Mouse (Mus musculus): ENCODE measurements at regions not wholly inside any gene's neighbourhood (a gene's known extent, or its start where the extent isn't known, plus 50 kb on each side); places are given as distances from the start of the nearest gene placed in this dataset.
A peak's percentile ranks its signal among the peaks of the same experiment; 100 is the strongest.

- no peak overlapping the region for H3K9ac ChIP-seq (ENCODE audit: low read depth, low read length)
- ATAC-seq (replicated peaks; ENCODE audit: low FRiP score, low read depth) (no peak), DNase-seq (ENCODE audit: low spot score) (peak; percentile 25)
- H3K36me3 ChIP-seq (ENCODE audit: insufficient read depth, low read length), result no peaks in the 10 kb centered on the region
- no peak overlapping the region for H3K4me2 ChIP-seq (ENCODE audit: low read length)
- H3K4me3 ChIP-seq (replicated peaks; ENCODE audit: low read depth, low read length), result no peak overlapping the region
- no peak overlapping the region for H3K27ac ChIP-seq
- H3K27me3 ChIP-seq (ENCODE audit: insufficient read depth, low read length), result no peaks in the 10 kb centered on the region
- no peaks in the 10 kb centered on the region for H3K9me3 ChIP-seq (replicated peaks; ENCODE audit: low read length)
- WGBS, result 53% methylated on average over 17 of the region's 17 CpGs
- TF ChIP-seq CTCF (IDR thresholded peaks at IDR 0.05; ENCODE audit: low read depth), result no peak
- H3K4me1 ChIP-seq (replicated peaks; ENCODE audit: insufficient read depth, low read length), result peaks cover 4% of the 10 kb centered on the region; the same call in 1 of the 2 replicates
These were observed 179.2 kb upstream of the Ankrd50 start for GRCm38 (mm10) chr3:38663670-38664494.

DNA sequence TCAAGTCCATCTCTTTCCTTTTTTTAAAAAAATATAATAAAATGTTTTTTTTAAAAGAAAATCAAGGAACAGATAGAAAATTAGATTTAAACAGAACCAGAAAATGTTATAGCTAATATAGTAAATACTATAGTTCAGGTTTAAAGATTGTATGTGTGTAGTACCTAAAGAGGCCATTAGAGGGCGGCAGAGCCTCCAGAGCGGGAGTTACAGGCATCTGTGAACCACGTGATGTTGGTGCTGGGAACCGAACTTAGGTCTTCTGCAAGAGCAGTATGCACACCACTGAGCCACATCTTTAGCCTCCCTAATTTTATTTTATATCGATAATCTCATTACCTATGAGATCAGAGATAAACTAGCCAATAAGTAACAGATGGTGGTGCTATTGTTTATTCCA, 178.4 kb upstream of the Ankrd50 start:
- peak; percentile 57 for TF ChIP-seq CTCF (IDR thresholded peaks at IDR 0.05; ENCODE audit: low read depth)
- WGBS, result 83% methylated on average over 5 of the region's 5 CpGs
- Histone ChIP-seq H3K4me1 (replicated peaks; ENCODE audit: insufficient read depth, low read length) (peaks cover 4% of the 10 kb centered on the region; the same call in 1 of the 2 replicates), H3K9me3 (replicated peaks; ENCODE audit: low read length) (no peaks in the 10 kb centered on the region), H3K4me2 (ENCODE audit: low read length) (no peak overlapping the region), H3K27me3 (ENCODE audit: insufficient read depth, low read length) (no peaks in the 10 kb centered on the region), H3K9ac (ENCODE audit: low read depth, low read length) (no peak overlapping the region), H3K4me3 (replicated peaks; ENCODE audit: low read depth, low read length) (no peak overlapping the region), H3K27ac (no peak overlapping the region), H3K36me3 (ENCODE audit: insufficient read depth, low read length) (no peaks in the 10 kb centered on the region)
- ATAC-seq (replicated peaks; ENCODE audit: low FRiP score, low read depth) (no peak), DNase-seq (ENCODE audit: low spot score) (no peak)

DNA sequence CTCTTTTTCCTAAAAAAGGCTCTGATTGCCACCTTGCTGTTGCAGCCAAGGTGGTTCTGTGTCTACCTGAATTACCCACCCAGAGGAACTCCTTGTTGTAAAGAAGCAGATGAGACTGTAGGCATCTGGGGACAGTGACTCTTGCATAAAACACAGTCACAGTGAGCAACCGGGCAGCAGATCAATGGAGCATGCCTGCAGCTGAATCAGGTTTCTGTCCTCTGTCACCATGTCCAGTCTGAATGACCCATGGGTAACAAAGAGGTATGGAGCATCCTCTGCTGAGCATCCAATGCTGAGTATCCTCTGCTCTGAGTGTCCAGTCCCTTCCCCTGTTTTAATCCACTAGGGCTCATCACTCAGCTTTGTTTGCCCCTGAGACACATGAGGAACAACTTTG, 172.1 kb upstream of the Ankrd50 start:
- DNase-seq (ENCODE audit: low spot score) (no peak), ATAC-seq (replicated peaks; ENCODE audit: low FRiP score, low read depth) (no peak)
- Histone ChIP-seq H3K27me3 (ENCODE audit: insufficient read depth, low read length) (no peaks in the 10 kb centered on the region), H3K9ac (ENCODE audit: low read depth, low read length) (no peak overlapping the region), H3K36me3 (ENCODE audit: insufficient read depth, low read length) (no peaks in the 10 kb centered on the region), H3K4me3 (replicated peaks; ENCODE audit: low read depth, low read length) (no peak overlapping the region), H3K4me2 (ENCODE audit: low read length) (no peak overlapping the region), H3K27ac (no peak overlapping the region), H3K4me1 (replicated peaks; ENCODE audit: insufficient read depth, low read length) (no peaks in the 10 kb centered on the region), H3K9me3 (replicated peaks; ENCODE audit: low read length) (no peaks in the 10 kb centered on the region)
- no peak for TF ChIP-seq CTCF (IDR thresholded peaks at IDR 0.05; ENCODE audit: low read depth)
- 48% methylated on average over 1 of the region's 1 CpGs for WGBS

GRCm38 (mm10) chr3:38653928-38654327, 169.3 kb upstream of the Ankrd50 start:
- Histone ChIP-seq H3K4me2 (ENCODE audit: low read length) (no peak overlapping the region), H3K27me3 (ENCODE audit: insufficient read depth, low read length) (no peaks in the 10 kb centered on the region), H3K4me3 (replicated peaks; ENCODE audit: low read depth, low read length) (no peak overlapping the region), H3K4me1 (replicated peaks; ENCODE audit: insufficient read depth, low read length) (no peaks in the 10 kb centered on the region), H3K9me3 (replicated peaks; ENCODE audit: low read length) (no peaks in the 10 kb centered on the region), H3K36me3 (ENCODE audit: insufficient read depth, low read length) (no peaks in the 10 kb centered on the region), H3K9ac (ENCODE audit: low read depth, low read length) (no peak overlapping the region), H3K27ac (no peak overlapping the region)
- ATAC-seq (replicated peaks; ENCODE audit: low FRiP score, low read depth) (no peak), DNase-seq (ENCODE audit: low spot score) (no peak)
- no peak for TF ChIP-seq CTCF (IDR thresholded peaks at IDR 0.05; ENCODE audit: low read depth)
- WGBS, result 67% methylated on average over 4 of the region's 4 CpGs

DNA sequence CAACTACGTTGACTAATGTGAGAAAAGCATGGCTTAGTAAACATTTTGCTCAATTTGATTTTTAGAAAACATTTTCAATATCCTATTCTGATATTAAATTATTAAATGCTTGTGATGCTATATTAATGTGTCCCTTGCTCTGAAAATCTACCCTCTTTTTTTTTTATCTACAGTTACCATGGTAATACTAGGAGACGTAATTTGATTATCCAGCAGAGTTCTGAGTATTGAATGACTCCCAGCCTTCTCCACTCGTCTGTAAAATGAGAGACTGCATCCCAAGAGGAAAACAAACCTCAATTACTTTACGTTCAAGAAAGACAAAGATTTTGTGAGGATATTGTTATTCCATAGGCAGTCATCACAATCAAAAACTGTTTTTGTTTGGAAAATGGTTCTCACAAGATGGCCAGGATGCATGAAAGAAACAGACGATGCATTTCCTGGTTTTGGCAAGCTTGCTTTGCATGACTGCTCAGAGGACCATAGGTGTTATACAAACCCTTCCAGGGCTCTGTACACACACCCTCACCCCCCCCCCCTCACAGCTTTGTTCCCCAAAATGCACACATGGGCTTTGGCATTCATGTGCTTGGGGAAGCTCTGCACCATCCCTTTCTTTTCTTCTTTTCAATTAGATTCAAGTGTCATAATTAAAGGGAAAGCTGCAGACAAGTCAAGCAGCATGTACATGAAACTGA, 168.5 kb upstream of the Ankrd50 start:
- H3K4me2 ChIP-seq (ENCODE audit: low read length), result no peak overlapping the region
- DNase-seq (ENCODE audit: low spot score) (peak; percentile 39), ATAC-seq (replicated peaks; ENCODE audit: low FRiP score, low read depth) (no peak)
- H3K4me3 ChIP-seq (replicated peaks; ENCODE audit: low read depth, low read length), result no peak overlapping the region
- 33% methylated on average over 5 of the region's 5 CpGs for WGBS
- H3K36me3 ChIP-seq (ENCODE audit: insufficient read depth, low read length), result no peaks in the 10 kb centered on the region
- H3K9me3 ChIP-seq (replicated peaks; ENCODE audit: low read length), result no peaks in the 10 kb centered on the region
- H3K27me3 ChIP-seq (ENCODE audit: insufficient read depth, low read length), result no peaks in the 10 kb centered on the region
- TF ChIP-seq CTCF (IDR thresholded peaks at IDR 0.05; ENCODE audit: low read depth), result no peak
- no peak overlapping the region for H3K9ac ChIP-seq (ENCODE audit: low read depth, low read length)
- H3K4me1 ChIP-seq (replicated peaks; ENCODE audit: insufficient read depth, low read length), result no peaks in the 10 kb centered on the region
- no peak overlapping the region for H3K27ac ChIP-seq

- H3K9me3 ChIP-seq (replicated peaks; ENCODE audit: low read length), result no peaks in the 10 kb centered on the region
- no peak overlapping the region for H3K4me3 ChIP-seq (replicated peaks; ENCODE audit: low read depth, low read length)
- ATAC-seq (replicated peaks; ENCODE audit: low FRiP score, low read depth), result no peak
- H3K36me3 ChIP-seq (ENCODE audit: insufficient read depth, low read length), result no peaks in the 10 kb centered on the region
- H3K27me3 ChIP-seq (ENCODE audit: insufficient read depth, low read length), result no peaks in the 10 kb centered on the region
- no peak for TF ChIP-seq CTCF (IDR thresholded peaks at IDR 0.05; ENCODE audit: low read depth)
- H3K27ac ChIP-seq, result no peak overlapping the region
- H3K4me1 ChIP-seq (replicated peaks; ENCODE audit: insufficient read depth, low read length), result no peaks in the 10 kb centered on the region
- no peak for DNase-seq (ENCODE audit: low spot score)
- no peak overlapping the region for H3K9ac ChIP-seq (ENCODE audit: low read depth, low read length)
- 73% methylated on average over 4 of the region's 4 CpGs for WGBS
- H3K4me2 ChIP-seq (ENCODE audit: low read length), result no peak overlapping the region
These were observed 165.5 kb upstream of the Ankrd50 start for GRCm38 (mm10) chr3:38650176-38650575.

All from kidney, postnatal 0 days (tissue).